Mouse (Mus musculus) heart, postnatal 36 days (tissue): ENCODE results near the gene Adcy7. TPM values are rescaled to one million over a fixed set of nuclear protein-coding genes. Genes with fewer than 3 reads are reported as not detected.

Source experiments
- DNase-seq, 2 experiments: peaks; one replicate each; pipeline ENCODE4 v3.0.0; 2021 to 2022
- intact Hi-C: fragments of 180-260 bp; cut with DNase I; formaldehyde crosslinking; loops from one replicate; pipeline ENCODE4 v1.15.1; 2025
- total RNA-seq, 2 experiments: library from RNA; stranded (reverse); gene quantifications; 2 replicates each; pipeline ENCODE4 v1.2.3; 2021

Adcy7 gene
- total RNA-seq, 2 experiments from 2014 or later: 5.0 to 7.4 TPM

- intact Hi-C loops: no loop called here
- DNase-seq: no peak
Measured at GRCm38 (mm10) chr8:88369805-88370204, 97.6 kb downstream of the Adcy7 start.

GRCm38 (mm10) chr8:88371522-88371921 lies 99.3 kb downstream of the Adcy7 start:
- DNase-seq: no peak
- intact Hi-C loops: no loop called here

- intact Hi-C loops: no loop called here
- DNase-seq: no peak
Measured at GRCm38 (mm10) chr8:88376836-88377582, 104.8 kb downstream of the Adcy7 start.

Other genes with a start within 250 kb of the Adcy7 start
- gene Cnep1r1, start 153.6 kb upstream of the Adcy7 start, total RNA-seq: 10 to 100 TPM; 33.5 to 33.7 TPM
- 10 to 100 TPM; 19.6 to 23.7 TPM for gene Heatr3, start 134.5 kb upstream of the Adcy7 start, total RNA-seq
- gene Tent4b, start 73.2 kb upstream of the Adcy7 start, total RNA-seq: 10 to 100 TPM; 15.7 to 20.6 TPM
- 10 to 100 TPM; 70.9 to 83.8 TPM for gene Brd7, start 89.8 kb downstream of the Adcy7 start, total RNA-seq
- 1 to 10 TPM; 2.5 to 3.4 TPM for gene Nkd1, start 249.0 kb downstream of the Adcy7 start, total RNA-seq